Mouse (Mus musculus) liver, postnatal 0 days (tissue): Measurements from ENCODE around the gene Spaca4. TPM values are rescaled to one million over a fixed set of nuclear protein-coding genes. Genes with fewer than 3 reads are reported as not detected.

Experiments used
- ATAC-seq: fragments of 200-750 bp; cut with Nextera tagmentation; 2 replicates; pipeline ENCODE4 v1.8.0; 2017; ENCODE audit warnings: mild to moderate bottlenecking, moderate library complexity
- DNase-seq: peaks from one replicate; pipeline ENCODE4 v3.0.0-alpha.2; 2016
- H3K27ac ChIP-seq: fragments of 300-500 bp; sonication (generic); 2 replicates; pipeline ENCODE4 v1.5.1; 2014; ENCODE audit warnings: antibody characterized with exemption, moderate library complexity, mild to moderate bottlenecking, low read depth
- H3K27me3 ChIP-seq: fragments of 300-500 bp; sonication (generic); 2 replicates; pipeline ENCODE4 v1.6.1; 2014; ENCODE audit warnings: low read length, control low read depth, mixed read lengths; ENCODE audit not compliant: insufficient read depth
- H3K36me3 ChIP-seq: fragments of 300-500 bp; sonication (generic); replicated peaks from 2 replicates; pipeline ENCODE4 v1.6.1; 2014; ENCODE audit warnings: mild to moderate bottlenecking, control low read depth, low read length, moderate library complexity, mixed read lengths; ENCODE audit not compliant: insufficient read depth
- H3K4me1 ChIP-seq: fragments of 300-500 bp; sonication (generic); 2 replicates; pipeline ENCODE4 v1.6.1; 2014; ENCODE audit warnings: antibody characterized with exemption, mild to moderate bottlenecking, control low read depth; ENCODE audit not compliant: insufficient read depth
- H3K4me2 ChIP-seq: fragments of 300-500 bp; sonication (generic); 2 replicates; pipeline ENCODE4 v1.6.1; 2014; ENCODE audit warnings: low read depth, mild to moderate bottlenecking, low read length, moderate library complexity, mixed read lengths
- H3K4me3 ChIP-seq: fragments of 300-500 bp; sonication (generic); 2 replicates; pipeline ENCODE4 v1.5.1; 2014; ENCODE audit warnings: low read depth, low read length
- H3K9ac ChIP-seq: fragments of 300-500 bp; sonication (generic); replicated peaks from 2 replicates; pipeline ENCODE4 v1.6.1; 2014; ENCODE audit warnings: mild to moderate bottlenecking, moderate library complexity
- H3K9me3 ChIP-seq: fragments of 300-500 bp; sonication (generic); 2 replicates; pipeline ENCODE4 v1.6.1; 2016; ENCODE audit warnings: mild to moderate bottlenecking, control low read depth, low read length, mixed read lengths
- CTCF ChIP-seq: sonication (generic); IDR thresholded peaks from 2 replicates; pipeline ENCODE4 v1.5.1; 2016; ENCODE audit warnings: antibody characterized with exemption, low read depth
- EP300 ChIP-seq: IDR thresholded peaks from 2 replicates; pipeline ENCODE4 v1.6.1; 2016; ENCODE audit warnings: antibody characterized with exemption, low read depth, mild to moderate bottlenecking
- WGBS: fragments of 180-500 bp; shearing (Covaris S2); extraction: QIAGEN DNeasy Blood & Tissue Kit; methylation state at CpG from one replicate; pipeline ENCODE4 v1.1.7; 2014; ENCODE audit not compliant: insufficient replicate concordance; 5-methylcytosine and 5-hydroxymethylcytosine counted together
- polyA plus RNA-seq: library from polyadenylated mRNA; unstranded; fragments of >200 nt; fragmentation: Nextera tagmentation; extraction: Ambion mirVana; gene quantifications from 2 replicates; pipeline ENCODE4 v1.2.1, GENCODE M21; 2015

The Spaca4 gene
- polyA plus RNA-seq, 1 experiment from 2014 or later = not detected

DNA sequence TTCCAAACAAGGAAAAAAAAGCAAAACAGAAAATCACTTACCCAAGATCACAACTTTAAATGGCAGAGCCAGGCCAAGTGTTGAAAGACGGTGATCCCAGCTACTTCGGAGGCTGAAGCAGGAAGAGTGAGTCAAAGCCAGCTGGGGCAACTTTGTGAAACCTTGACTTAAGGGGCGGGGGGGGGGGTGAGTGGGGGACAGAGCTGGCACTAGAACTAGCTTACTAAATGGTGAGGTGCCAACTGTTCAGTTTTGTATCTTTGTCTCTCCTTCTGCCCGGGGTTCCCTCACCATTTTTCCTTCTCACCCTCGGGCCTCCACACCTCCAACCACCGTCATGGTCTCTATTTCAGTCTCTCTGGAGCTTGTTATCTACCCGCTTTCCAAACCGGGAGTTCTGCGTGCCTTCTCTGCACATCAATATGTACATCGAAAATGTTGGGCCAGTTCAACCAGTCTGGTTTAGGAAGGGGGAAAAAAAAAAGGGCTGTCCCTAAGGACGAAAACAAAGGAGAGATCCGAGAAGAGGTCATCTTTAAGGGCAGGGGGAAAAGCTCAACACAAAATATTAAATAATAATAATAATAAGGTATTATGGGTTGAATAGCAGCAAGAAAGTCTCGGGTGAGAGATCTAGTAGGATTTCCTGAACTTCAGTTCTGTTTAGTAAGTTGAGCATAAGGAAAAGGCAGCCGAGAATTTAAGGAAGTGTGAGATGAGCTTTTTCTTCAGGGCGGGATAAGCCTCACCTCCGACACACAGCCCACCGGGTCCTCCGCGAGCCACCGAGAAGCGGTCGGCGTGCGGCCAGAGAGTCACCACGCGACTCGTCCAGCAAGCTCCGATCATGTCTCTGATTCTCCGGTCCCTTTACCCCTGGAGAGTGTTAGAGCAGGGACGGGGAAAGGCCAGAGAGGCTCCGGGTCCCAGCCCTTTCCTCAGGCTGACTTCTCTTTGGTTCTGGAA is 8.4 kb downstream of the Spaca4 start:
- peak overlapping the region; percentile 97 for H3K9ac ChIP-seq
- H3K27me3 ChIP-seq = no peaks in the 10 kb centered on the region
- TF ChIP-seq CTCF (no peak), EP300 (no peak)
- ATAC-seq (peak; percentile 20), DNase-seq (no peak)
- peaks cover 31% of the 10 kb centered on the region for H3K36me3 ChIP-seq
- H3K27ac ChIP-seq = peak overlapping the region; percentile 94
- H3K4me1 ChIP-seq = peaks cover 48% of the 10 kb centered on the region
- peak overlapping the region; percentile 84 for H3K4me3 ChIP-seq
- whole genome bisulfite sequencing = 6% methylated on average over 31 of the region's 31 CpGs
- H3K9me3 ChIP-seq = no peaks in the 10 kb centered on the region
- peak overlapping the region; percentile 89 for H3K4me2 ChIP-seq

DNA sequence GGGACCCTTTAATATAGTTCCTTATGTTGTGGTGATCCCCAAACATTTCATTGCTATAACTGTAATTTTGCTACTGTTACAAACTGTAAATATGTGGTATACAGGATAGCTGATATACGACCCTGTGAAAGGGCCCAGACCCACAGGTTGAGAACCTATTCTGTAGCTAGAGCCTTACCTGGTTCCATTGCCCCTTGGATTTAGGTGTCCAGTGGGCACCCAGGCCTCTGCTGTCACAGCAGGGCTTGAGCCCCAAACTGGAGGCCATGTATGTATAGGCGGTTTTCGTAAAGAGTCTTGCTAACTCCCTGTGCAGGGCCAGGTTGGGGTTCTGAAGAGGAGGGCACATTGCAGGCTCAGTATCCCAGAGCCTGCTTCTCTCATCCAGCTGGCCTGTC is 9.2 kb downstream of the Spaca4 start:
- no peak for TF ChIP-seq CTCF
- no peak for TF ChIP-seq EP300
- H3K27me3 ChIP-seq = no peaks in the 10 kb centered on the region
- H3K4me1 ChIP-seq = peaks cover 48% of the 10 kb centered on the region
- H3K27ac ChIP-seq = peak overlapping the region; percentile 94
- DNase-seq = no peak
- WGBS = 71% methylated on average over 3 of the region's 3 CpGs
- peak overlapping the region; percentile 89 for H3K4me2 ChIP-seq
- H3K4me3 ChIP-seq = peak overlapping the region; percentile 84
- H3K9ac ChIP-seq = peak overlapping the region; percentile 97
- no peaks in the 10 kb centered on the region for H3K9me3 ChIP-seq
- no peak for ATAC-seq
- peaks cover 38% of the 10 kb centered on the region for H3K36me3 ChIP-seq

DNA sequence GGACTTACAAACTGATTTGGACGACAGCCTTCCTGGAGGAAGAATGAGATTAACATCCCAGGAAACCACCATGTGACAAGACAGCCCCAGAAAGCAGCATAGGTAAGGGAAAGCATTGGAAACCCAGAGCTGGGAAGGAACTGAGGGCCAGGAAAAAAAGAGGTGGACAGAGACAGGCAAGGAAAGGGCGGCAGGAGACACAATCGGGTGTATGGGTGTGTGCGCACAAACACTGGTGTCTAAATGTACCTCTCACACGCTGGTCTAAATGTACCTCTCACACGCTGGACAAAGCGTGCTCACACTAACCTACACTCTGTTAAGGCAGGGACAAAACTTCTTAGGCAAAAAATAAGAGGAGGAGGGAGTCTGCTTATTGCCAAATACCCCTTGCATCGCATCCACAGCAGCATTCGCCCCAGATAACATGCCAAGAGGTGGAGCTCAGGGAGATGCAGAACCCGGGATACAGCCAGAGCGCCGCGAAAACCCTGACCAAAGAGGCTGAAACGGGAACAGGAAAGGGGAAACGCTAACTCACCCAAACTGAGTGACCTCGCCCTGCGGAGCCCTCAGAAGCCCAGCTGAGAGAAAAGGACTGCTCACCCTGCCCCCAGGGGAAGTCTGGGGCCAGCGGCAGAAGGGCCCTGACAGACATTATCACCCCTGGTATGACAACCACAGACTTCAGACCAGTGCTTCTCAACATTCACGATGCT is 9.7 kb downstream of the Spaca4 start:
- no peak for TF ChIP-seq EP300
- no peak for TF ChIP-seq CTCF
- peak overlapping the region; percentile 84 for H3K4me3 ChIP-seq
- peak overlapping the region; percentile 94 for H3K27ac ChIP-seq
- ATAC-seq (no peak), DNase-seq (peak; percentile 49)
- peaks cover 48% of the 10 kb centered on the region for H3K4me1 ChIP-seq
- H3K27me3 ChIP-seq = no peaks in the 10 kb centered on the region
- H3K4me2 ChIP-seq = peak overlapping the region; percentile 89
- peak overlapping the region; percentile 46 for H3K9ac ChIP-seq
- WGBS = 57% methylated on average over 19 of the region's 19 CpGs
- no peaks in the 10 kb centered on the region for H3K9me3 ChIP-seq
- peaks cover 41% of the 10 kb centered on the region for H3K36me3 ChIP-seq

DNA sequence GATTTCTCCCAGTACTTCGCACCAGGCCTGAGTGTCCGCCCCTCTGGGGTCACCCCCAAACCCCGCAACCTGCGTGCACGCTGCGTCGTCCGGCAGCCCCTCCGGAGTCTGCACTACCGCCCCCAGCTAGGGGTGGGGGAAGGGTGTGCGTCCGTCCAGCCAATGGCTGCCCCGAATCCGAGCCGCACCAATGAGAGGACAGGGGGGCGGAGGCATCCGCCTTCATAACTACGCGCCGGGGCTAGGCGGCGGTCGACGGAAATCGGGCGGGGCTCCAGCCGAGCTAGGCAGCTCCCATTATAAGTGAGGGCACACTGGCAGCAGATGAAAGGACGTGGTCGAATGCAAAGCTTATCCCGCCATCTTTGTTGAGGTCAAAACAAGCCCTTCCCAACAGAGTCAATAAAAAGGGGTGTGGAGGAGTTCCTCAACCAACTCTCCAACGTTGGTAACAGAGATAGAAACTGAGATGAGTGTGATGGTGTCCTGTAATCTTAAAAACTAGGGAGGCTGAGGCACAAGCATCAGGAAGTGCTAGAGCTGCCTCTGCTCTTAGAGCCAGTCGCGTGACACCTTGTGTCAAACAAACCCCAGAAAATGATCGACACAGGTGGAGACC is 10.4 kb downstream of the Spaca4 start, which contains the start of gene Rpl18:
Gene Rpl18 (plus strand): TSS at position 368 of the 619 bp plus-strand sequence.
- WGBS = 5% methylated on average over 34 of the region's 34 CpGs
- ATAC-seq (peak; percentile 85), DNase-seq (peak; percentile 96)
- Histone ChIP-seq H3K4me2 (peak within 1 kb of the TSS; percentile 89), H3K9me3 (no peaks in the 10 kb centered on the region), H3K4me1 (peaks cover 48% of the 10 kb centered on the region), H3K4me3 (peak within 1 kb of the TSS; percentile 84), H3K36me3 (peaks cover 42% of the 10 kb centered on the region), H3K27me3 (no peaks in the 10 kb centered on the region), H3K9ac (peak within 1 kb of the TSS; percentile 69), H3K27ac (peak within 1 kb of the TSS; percentile 94)
- TF ChIP-seq EP300 (peak; percentile 64; the same call in 1 of the 2 replicates), CTCF (peak; percentile 6; the same call in 1 of the 2 replicates)

DNA sequence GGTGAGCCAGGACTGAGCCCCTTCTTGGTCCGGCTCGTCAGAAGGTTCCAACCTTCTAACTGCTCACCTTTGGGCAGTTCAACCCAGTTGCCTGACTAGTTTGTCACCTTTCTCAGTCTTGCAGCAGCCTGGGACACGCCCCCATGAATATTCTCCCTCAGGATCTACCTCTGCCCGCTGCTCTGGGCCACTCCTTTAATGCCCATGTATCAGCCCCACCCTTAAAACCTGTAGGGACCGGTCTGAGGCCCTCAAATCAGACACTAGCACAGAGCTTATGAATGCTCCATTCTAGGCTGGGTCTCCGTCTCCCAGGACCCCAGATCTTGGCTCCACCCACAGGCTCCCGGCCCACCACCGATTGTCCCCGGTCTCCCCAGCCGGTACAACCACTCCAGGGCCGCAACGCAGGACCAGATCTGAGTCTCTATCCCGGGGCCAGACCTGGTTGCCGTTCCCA is 11.0 kb downstream of the Spaca4 start:
- Histone ChIP-seq H3K9me3 (no peaks in the 10 kb centered on the region), H3K9ac (peak overlapping the region; percentile 69), H3K27me3 (no peaks in the 10 kb centered on the region), H3K4me3 (peak overlapping the region; percentile 84), H3K36me3 (peaks cover 40% of the 10 kb centered on the region), H3K4me1 (peaks cover 46% of the 10 kb centered on the region), H3K4me2 (peak overlapping the region; percentile 89), H3K27ac (peak overlapping the region; percentile 88)
- WGBS = 11% methylated on average over 14 of the region's 14 CpGs
- TF ChIP-seq CTCF (no peak), EP300 (no peak)
- peak; percentile 48 for ATAC-seq
- DNase-seq = no peak
